Mouse (Mus musculus): ENCODE results near the gene Krtap4-7. TPM values are rescaled to one million over a fixed set of nuclear protein-coding genes. Genes with fewer than 3 reads are reported as not detected.
"Not testable (repeated sequence)": the region's sequence is repeated elsewhere in the genome, so short reads cannot be mapped to it uniquely, and the experiment has no call there.

The Krtap4-7 gene
- polyA plus RNA-seq (2016; fragmentation: Nextera tagmentation; extraction: Ambion mirVana) = not detected in 2 replicates

GRCm38 (mm10) chr11:99643635-99644139 lies at the start of gene Krtap4-7:
Gene Krtap4-7, minus strand, starts transcription at chr11:99644089.
- not testable (repeated sequence) for H3K9me3 ChIP-seq; H3K4me1 ChIP-seq (replicated peaks); H3K36me3 ChIP-seq; H3K27ac ChIP-seq; DNase-seq (ENCODE audit: low spot score); H3K27me3 ChIP-seq (ENCODE audit: insufficient read depth, poor library complexity, severe bottlenecking); H3K4me3 ChIP-seq
- WGBS = 81% methylated on average over 9 of the region's 9 CpGs

- Histone ChIP-seq H3K27ac (no peak within 1 kb of the TSS), H3K36me3 (no peaks in the 10 kb centered on the region), H3K9me3 (no peaks in the 10 kb centered on the region), H3K4me3 (no peak within 1 kb of the TSS), H3K27me3 (ENCODE audit: insufficient read depth, poor library complexity, severe bottlenecking) (no peaks in the 10 kb centered on the region), H3K4me1 (replicated peaks) (no peaks in the 10 kb centered on the region)
- no peak for DNase-seq (ENCODE audit: low spot score)
- WGBS = 94% methylated on average over 1 of the region's 1 CpGs
These were observed 46.6 kb upstream of the Krtap4-7 start, which contains the start of gene Gm14190 for GRCm38 (mm10) chr11:99690463-99690862. Gene Gm14190, minus strand, starts transcription at chr11:99690740.

- not testable (repeated sequence) for H3K4me3 ChIP-seq; H3K9me3 ChIP-seq; DNase-seq (ENCODE audit: low spot score); H3K36me3 ChIP-seq; H3K27me3 ChIP-seq (ENCODE audit: insufficient read depth, poor library complexity, severe bottlenecking); H3K4me1 ChIP-seq (replicated peaks); H3K27ac ChIP-seq
- WGBS = 66% methylated on average over 1 of the region's 1 CpGs
These were observed 41.3 kb upstream of the Krtap4-7 start for GRCm38 (mm10) chr11:99685235-99685634.

- Histone ChIP-seq H3K4me3 (no peak overlapping the region), H3K9me3 (no peaks in the 10 kb centered on the region), H3K27me3 (ENCODE audit: insufficient read depth, poor library complexity, severe bottlenecking) (no peaks in the 10 kb centered on the region), H3K27ac (no peak overlapping the region), H3K36me3 (no peaks in the 10 kb centered on the region), H3K4me1 (replicated peaks) (no peaks in the 10 kb centered on the region)
- no peak for DNase-seq (ENCODE audit: low spot score)
- WGBS = 91% methylated on average over 2 of the region's 2 CpGs
These were observed 39.6 kb upstream of the Krtap4-7 start for GRCm38 (mm10) chr11:99683481-99683880.

- no peak within 1 kb of the TSS for H3K27ac ChIP-seq
- H3K4me3 ChIP-seq = no peak within 1 kb of the TSS
- H3K4me1 ChIP-seq (replicated peaks) = no peaks in the 10 kb centered on the region
- H3K27me3 ChIP-seq (ENCODE audit: insufficient read depth, poor library complexity, severe bottlenecking) = no peaks in the 10 kb centered on the region
- H3K36me3 ChIP-seq = no peaks in the 10 kb centered on the region
- no peak for DNase-seq (ENCODE audit: low spot score)
- 0 out of 2 replicates have a peak, but pooled peaks cover 2% of the 10 kb centered on the region for H3K9me3 ChIP-seq
These were observed 22.0 kb upstream of the Krtap4-7 start, which contains the start of gene Krtap4-6 for GRCm38 (mm10) chr11:99665860-99666259. Gene Krtap4-6, minus strand, starts transcription at chr11:99665960.

GRCm38 (mm10) chr11:99662802-99663201 lies 18.9 kb upstream of the Krtap4-7 start:
- Histone ChIP-seq H3K9me3 (0 out of 2 replicates have a peak, but pooled peaks cover 2% of the 10 kb centered on the region), H3K4me1 (replicated peaks) (no peaks in the 10 kb centered on the region), H3K27me3 (ENCODE audit: insufficient read depth, poor library complexity, severe bottlenecking) (no peaks in the 10 kb centered on the region), H3K4me3 (no peak overlapping the region), H3K36me3 (no peaks in the 10 kb centered on the region), H3K27ac (no peak overlapping the region)
- no peak for DNase-seq (ENCODE audit: low spot score)
- 89% methylated on average over 10 of the region's 10 CpGs for WGBS

GRCm38 (mm10) chr11:99659256-99659655 lies 15.4 kb upstream of the Krtap4-7 start:
- WGBS = 89% methylated on average over 4 of the region's 4 CpGs
- DNase-seq (ENCODE audit: low spot score) = no peak
- no peaks in the 10 kb centered on the region for H3K9me3 ChIP-seq
- H3K27ac ChIP-seq = no peak overlapping the region
- no peak overlapping the region for H3K4me3 ChIP-seq
- no peaks in the 10 kb centered on the region for H3K27me3 ChIP-seq (ENCODE audit: insufficient read depth, poor library complexity, severe bottlenecking)
- no peaks in the 10 kb centered on the region for H3K36me3 ChIP-seq
- 0 out of 2 replicates have a peak, but pooled peaks cover 3% of the 10 kb centered on the region for H3K4me1 ChIP-seq (replicated peaks)

GRCm38 (mm10) chr11:99658467-99659010 lies 14.7 kb upstream of the Krtap4-7 start, which contains the start of gene Gm11563:
Gene Gm11563, minus strand, starts transcription at chr11:99658960.
- H3K9me3 ChIP-seq; DNase-seq (ENCODE audit: low spot score); H3K27me3 ChIP-seq (ENCODE audit: insufficient read depth, poor library complexity, severe bottlenecking); H3K27ac ChIP-seq; H3K4me1 ChIP-seq (replicated peaks); H3K36me3 ChIP-seq; H3K4me3 ChIP-seq: not testable (repeated sequence)
- WGBS = 68% methylated on average over 10 of the region's 10 CpGs

GRCm38 (mm10) chr11:99657051-99657450 lies 13.2 kb upstream of the Krtap4-7 start:
- H3K27me3 ChIP-seq (ENCODE audit: insufficient read depth, poor library complexity, severe bottlenecking) = no peaks in the 10 kb centered on the region
- no peaks in the 10 kb centered on the region for H3K9me3 ChIP-seq
- 47% methylated on average over 5 of the region's 5 CpGs for WGBS
- H3K27ac ChIP-seq = no peak overlapping the region
- H3K36me3 ChIP-seq = no peaks in the 10 kb centered on the region
- H3K4me1 ChIP-seq (replicated peaks) = 0 out of 2 replicates have a peak, but pooled peaks cover 3% of the 10 kb centered on the region
- H3K4me3 ChIP-seq = no peak overlapping the region
- DNase-seq (ENCODE audit: low spot score) = no peak

- Histone ChIP-seq H3K9me3 (no peaks in the 10 kb centered on the region), H3K4me1 (replicated peaks) (no peaks in the 10 kb centered on the region)
- 83% methylated on average over 2 of the region's 2 CpGs for WGBS
These were observed 6.2 kb upstream of the Krtap4-7 start, which contains the start of gene Gm11555 for GRCm38 (mm10) chr11:99650136-99650535. Gene Gm11555, minus strand, starts transcription at chr11:99650236.

GRCm38 (mm10) chr11:99646444-99646843 lies 2.6 kb upstream of the Krtap4-7 start:
- H3K27me3 ChIP-seq (ENCODE audit: insufficient read depth, poor library complexity, severe bottlenecking) = no peaks in the 10 kb centered on the region
- H3K4me1 ChIP-seq (replicated peaks) = no peaks in the 10 kb centered on the region
- no peak for DNase-seq (ENCODE audit: low spot score)
- H3K4me3 ChIP-seq = no peak overlapping the region
- no peak overlapping the region for H3K27ac ChIP-seq
- 90% methylated on average over 15 of the region's 15 CpGs for WGBS
- H3K9me3 ChIP-seq = no peaks in the 10 kb centered on the region
- H3K36me3 ChIP-seq = no peaks in the 10 kb centered on the region

More at GRCm38 (mm10) chr11:99650136-99650535, 6.2 kb upstream of the Krtap4-7 start, which contains the start of gene Gm11555:
- no peak for DNase-seq (ENCODE audit: low spot score)
- Histone ChIP-seq H3K27ac (no peak within 1 kb of the TSS), H3K4me3 (no peak within 1 kb of the TSS), H3K27me3 (ENCODE audit: insufficient read depth, poor library complexity, severe bottlenecking) (no peaks in the 10 kb centered on the region), H3K36me3 (no peaks in the 10 kb centered on the region)

GRCm38 (mm10) chr11:99644351-99644750 lies 462 bp upstream of the Krtap4-7 start:
- DNase-seq (ENCODE audit: low spot score) = no peak
- H3K27ac ChIP-seq = no peak overlapping the region
- no peaks in the 10 kb centered on the region for H3K27me3 ChIP-seq (ENCODE audit: insufficient read depth, poor library complexity, severe bottlenecking)
- 83% methylated on average over 3 of the region's 3 CpGs for WGBS
- no peak overlapping the region for H3K4me3 ChIP-seq
- no peaks in the 10 kb centered on the region for H3K4me1 ChIP-seq (replicated peaks)
- H3K36me3 ChIP-seq = no peaks in the 10 kb centered on the region
- H3K9me3 ChIP-seq = no peaks in the 10 kb centered on the region

- Histone ChIP-seq H3K4me3 (no peak overlapping the region), H3K27me3 (ENCODE audit: insufficient read depth, poor library complexity, severe bottlenecking) (no peaks in the 10 kb centered on the region), H3K9me3 (no peaks in the 10 kb centered on the region), H3K36me3 (no peaks in the 10 kb centered on the region), H3K4me1 (replicated peaks) (no peaks in the 10 kb centered on the region), H3K27ac (no peak overlapping the region)
- 48% methylated on average over 1 of the region's 1 CpGs for WGBS
- DNase-seq (ENCODE audit: low spot score) = no peak
These were observed 3.0 kb downstream of the Krtap4-7 start for GRCm38 (mm10) chr11:99640926-99641325.

Data from hindbrain, embryonic 10.5 days (tissue).